Mouse (Mus musculus) heart, postnatal 10 days (tissue): ENCODE results near the gene Tnfsf4. TPM values are rescaled to one million over a fixed set of nuclear protein-coding genes. Genes with fewer than 3 reads are reported as not detected.
A peak's percentile ranks its signal among the peaks of the same experiment; 100 is the strongest.

Experiments used
- DNase-seq, 2 experiments: peaks; one replicate each; pipeline ENCODE4 v3.0.0; 2021
- intact Hi-C: fragments of 180-260 bp; cut with DNase I; formaldehyde crosslinking; loops from one replicate; pipeline ENCODE4 v1.15.1; 2025
- total RNA-seq, 2 experiments: library from RNA; stranded (reverse); gene quantifications; 2 replicates each; pipeline ENCODE4 v1.2.3; 2021

Gene Tnfsf4
- total RNA-seq, 2 experiments from 2014 or later, result not detected

DNA sequence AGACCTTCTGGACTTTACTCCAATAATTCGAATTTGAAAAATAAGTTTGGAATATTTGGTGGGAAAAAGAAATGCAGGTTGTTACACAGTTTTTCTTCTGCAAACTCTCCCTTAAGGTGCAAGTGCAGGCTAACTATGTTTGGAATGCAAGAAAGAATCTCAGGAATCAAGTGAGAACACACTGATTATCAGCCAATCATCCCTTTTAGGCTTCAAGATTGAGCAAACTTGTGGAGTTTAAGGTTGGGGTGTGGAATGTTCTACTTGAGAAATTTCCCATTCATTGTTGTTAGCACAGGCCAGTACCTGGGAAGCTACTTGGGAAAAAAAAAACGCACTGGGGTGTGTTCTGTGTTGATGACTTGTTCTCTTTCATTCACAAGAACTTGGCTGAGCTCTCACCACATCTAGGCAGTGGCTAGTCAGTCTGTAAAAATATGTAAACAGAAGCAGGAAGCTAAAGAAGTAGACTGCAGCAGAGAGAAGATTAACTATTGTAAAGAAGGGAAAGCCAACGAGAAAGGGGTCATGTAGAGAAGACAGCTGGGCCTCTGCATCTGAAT lies 56.6 kb downstream of the Tnfsf4 start:
- DNase-seq, result no peak
- intact Hi-C loops, result no loop called here

DNA sequence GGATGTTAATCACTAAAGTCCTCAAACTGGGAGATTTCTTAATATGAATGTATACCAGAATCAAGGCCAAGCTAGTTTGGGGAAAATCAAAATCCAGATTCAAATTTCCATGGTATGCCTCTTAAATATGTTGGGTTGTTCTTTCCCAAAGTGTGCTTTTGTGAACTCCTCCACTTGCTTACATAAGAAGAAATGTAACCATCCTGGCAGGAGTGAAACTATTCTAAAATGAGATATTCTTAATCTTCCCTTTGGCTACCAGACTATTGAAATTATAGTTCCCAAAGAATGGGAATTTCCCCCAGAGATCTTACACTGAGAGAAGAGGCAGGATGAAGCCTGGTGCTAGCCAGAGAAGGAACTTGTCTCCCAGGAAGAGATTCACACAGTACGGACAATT lies 57.0 kb downstream of the Tnfsf4 start:
- intact Hi-C loops, result no loop called here
- no peak for DNase-seq

DNA sequence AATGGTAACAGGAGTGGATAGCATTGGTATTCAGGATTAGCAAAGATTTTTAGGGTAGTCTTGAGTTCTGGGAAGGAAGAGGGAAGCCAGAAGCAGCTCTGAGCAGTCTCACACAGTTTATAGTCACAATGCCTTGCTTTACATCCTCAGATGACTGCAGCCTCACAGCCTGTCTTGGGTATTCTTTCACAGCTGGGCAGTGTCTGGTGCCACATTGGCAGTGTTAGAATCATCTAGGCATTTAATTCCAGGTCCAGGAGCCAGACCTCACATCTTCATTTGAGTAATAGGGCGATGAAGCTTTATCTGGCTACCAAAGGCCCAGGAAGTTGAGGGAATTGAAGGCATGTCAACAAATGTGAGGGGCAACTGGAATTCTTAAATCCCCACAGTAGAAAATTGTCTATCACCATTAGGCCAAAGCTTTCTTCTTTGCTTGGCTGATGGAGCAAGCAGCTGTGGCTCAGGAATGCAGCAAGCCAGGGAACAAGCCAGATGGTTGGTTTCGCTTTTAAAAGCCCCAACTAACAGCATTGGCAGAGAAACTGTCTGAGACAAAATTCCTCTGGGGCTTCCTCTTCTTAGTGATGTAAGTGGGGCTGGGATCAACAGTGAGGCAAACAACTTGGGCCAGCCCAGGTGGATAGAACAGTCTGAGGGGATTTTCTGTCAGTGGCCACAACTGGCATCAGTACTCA lies 68.3 kb downstream of the Tnfsf4 start:
- DNase-seq, result peak; percentile 68 to 72
- intact Hi-C loops, result no loop called here

Other genes with a start within 250 kb of the Tnfsf4 start
- gene Tex50, start 236.1 kb upstream of the Tnfsf4 start, total RNA-seq, result not detected
- gene Prdx6, start 144.2 kb upstream of the Tnfsf4 start, total RNA-seq, result 100 to 1,000 TPM; 230 to 240 TPM
- gene Tnfsf18, start 99.2 kb downstream of the Tnfsf4 start, total RNA-seq, result not detected